Mouse (Mus musculus) olfactory bulb, adult 2 months (tissue): Measurements from ENCODE around the gene Lsm4. TPM values are rescaled to one million over a fixed set of nuclear protein-coding genes. Genes with fewer than 3 reads are reported as not detected.

ENCODE experiments used
- H3K27ac ChIP-seq: fragments of 200-500 bp; 2 replicates; pipeline ENCODE4 v1.5.1; 2012; ENCODE audit warnings: low read depth, low read length; ENCODE audit not compliant: insufficient read depth
- H3K4me1 ChIP-seq: fragments of 200-500 bp; 2 replicates; pipeline ENCODE4 v1.6.1; 2012; ENCODE audit warnings: low read length; ENCODE audit not compliant: control insufficient read depth, insufficient read depth
- H3K4me3 ChIP-seq: fragments of 200-500 bp; 2 replicates; pipeline ENCODE4 v1.5.1; 2012; ENCODE audit warnings: mild to moderate bottlenecking, low read depth, low read length, moderate library complexity; ENCODE audit not compliant: insufficient read depth
- CTCF ChIP-seq: fragments of 200-500 bp; IDR thresholded peaks from 2 replicates; pipeline ENCODE4 v1.5.1; 2012; ENCODE audit warnings: low read depth, mild to moderate bottlenecking, low read length, moderate library complexity; ENCODE audit not compliant: insufficient read depth
- POLR2A ChIP-seq: fragments of 200-500 bp; IDR thresholded peaks from 2 replicates; pipeline ENCODE4 v1.6.1; 2012; ENCODE audit warnings: mild to moderate bottlenecking, low read depth, low read length, moderate library complexity; ENCODE audit not compliant: insufficient read depth
- WGBS: fragments of 180-500 bp; shearing (Covaris S2); methylation state at CpG from one replicate; pipeline ENCODE4 v1.1.7; 2018; 5-methylcytosine and 5-hydroxymethylcytosine counted together
- polyA plus RNA-seq: library from polyadenylated mRNA; stranded (reverse); fragments of >200 nt; gene quantifications from 2 replicates; pipeline ENCODE4 v1.2.4, GENCODE M21; 2012; ENCODE audit warnings: low replicate concordance; ENCODE audit not compliant: missing spikeins, insufficient read depth, insufficient read length

The Lsm4 gene
- not detected in 2 replicates for polyA plus RNA-seq

- Histone ChIP-seq H3K27ac (peak within 1 kb of the TSS; percentile 81), H3K4me3 (peak within 1 kb of the TSS; percentile 58), H3K4me1 (peaks cover 17% of the 10 kb centered on the region)
- TF ChIP-seq CTCF (peak; percentile 82), POLR2A (0 out of 2 replicates have a peak, but pooled peaks have one; percentile 19)
- under 1% methylated on average over 60 of the region's 60 CpGs for WGBS
These were observed at the start of gene Lsm4 for GRCm38 (mm10) chr8:70673079-70673856. Gene Lsm4 (plus strand): TSS chr8:70673248.

GRCm38 (mm10) chr8:70625104-70625503 is 47.9 kb upstream of the Lsm4 start:
- WGBS: 10% methylated on average over 5 of the region's 5 CpGs
- H3K4me3 ChIP-seq: no peak overlapping the region
- peaks cover 14% of the 10 kb centered on the region for H3K4me1 ChIP-seq
- H3K27ac ChIP-seq: no peak overlapping the region
- no peak for TF ChIP-seq CTCF
- no peak for TF ChIP-seq POLR2A

GRCm38 (mm10) chr8:70627041-70627440 is 46.0 kb upstream of the Lsm4 start:
- Histone ChIP-seq H3K4me1 (peaks cover 24% of the 10 kb centered on the region), H3K27ac (no peak overlapping the region), H3K4me3 (no peak overlapping the region)
- no peak for TF ChIP-seq CTCF
- no peak for TF ChIP-seq POLR2A
- WGBS: 75% methylated on average over 5 of the region's 5 CpGs

GRCm38 (mm10) chr8:70628986-70629490 is 44.0 kb upstream of the Lsm4 start:
- TF ChIP-seq CTCF: no peak
- no peak for TF ChIP-seq POLR2A
- WGBS: 54% methylated on average over 7 of the region's 7 CpGs
- H3K27ac ChIP-seq: 0 out of 2 replicates have a peak overlapping the region, but pooled peaks have one; percentile 3
- H3K4me1 ChIP-seq: peaks cover 24% of the 10 kb centered on the region
- 0 out of 2 replicates have a peak overlapping the region, but pooled peaks have one; percentile 67 for H3K4me3 ChIP-seq

DNA sequence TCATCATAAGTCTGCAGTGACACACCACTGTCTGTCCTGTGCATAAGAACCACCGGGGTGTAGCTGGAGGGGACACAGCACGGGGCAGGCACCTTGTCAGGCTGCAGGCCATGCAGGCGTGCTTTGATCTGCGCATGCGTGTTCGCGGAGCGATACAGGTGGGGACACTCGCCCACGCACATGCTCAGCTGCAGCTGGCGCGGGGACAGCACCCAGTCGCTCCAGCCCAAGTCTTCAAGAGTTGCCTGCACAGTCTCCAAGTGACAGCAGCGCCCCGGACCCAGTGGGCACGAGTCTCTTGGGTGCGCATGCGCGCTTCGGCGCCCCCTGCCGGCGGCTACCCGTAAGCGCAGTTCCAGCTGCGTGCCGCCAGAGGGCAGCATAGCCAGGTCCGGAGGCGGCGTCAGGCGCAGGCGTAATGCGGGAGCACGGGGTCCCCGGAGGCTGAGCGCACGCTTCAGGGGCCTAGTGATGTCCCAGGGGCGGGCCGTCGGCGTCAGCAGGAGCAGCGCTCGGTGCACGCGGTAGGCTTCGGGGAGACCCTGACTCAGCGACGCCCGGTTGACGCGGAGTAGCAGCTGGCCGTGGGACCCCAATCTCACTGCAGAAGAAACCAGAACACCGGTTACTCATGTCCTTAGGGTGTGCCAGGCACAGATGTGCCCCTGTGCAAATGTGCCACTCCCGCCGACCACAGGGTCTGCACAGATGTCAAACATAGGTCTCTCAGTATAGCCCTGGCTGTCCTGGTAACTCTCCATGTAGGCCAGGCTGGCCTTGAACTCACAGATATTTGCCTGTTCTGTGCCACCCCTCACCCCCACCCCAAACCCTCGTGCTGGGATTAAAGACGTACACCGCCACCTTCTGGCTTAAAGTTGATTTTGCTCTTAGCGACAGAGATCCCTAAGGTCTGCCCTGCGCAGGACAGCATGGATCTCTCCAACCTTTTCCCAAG is 43.2 kb upstream of the Lsm4 start:
- peaks cover 24% of the 10 kb centered on the region for H3K4me1 ChIP-seq
- H3K27ac ChIP-seq: peak overlapping the region; percentile 95
- 1% methylated on average over 60 of the region's 60 CpGs for WGBS
- TF ChIP-seq CTCF (peak; percentile 100), POLR2A (peak; percentile 33)
- peak overlapping the region; percentile 67 for H3K4me3 ChIP-seq

DNA sequence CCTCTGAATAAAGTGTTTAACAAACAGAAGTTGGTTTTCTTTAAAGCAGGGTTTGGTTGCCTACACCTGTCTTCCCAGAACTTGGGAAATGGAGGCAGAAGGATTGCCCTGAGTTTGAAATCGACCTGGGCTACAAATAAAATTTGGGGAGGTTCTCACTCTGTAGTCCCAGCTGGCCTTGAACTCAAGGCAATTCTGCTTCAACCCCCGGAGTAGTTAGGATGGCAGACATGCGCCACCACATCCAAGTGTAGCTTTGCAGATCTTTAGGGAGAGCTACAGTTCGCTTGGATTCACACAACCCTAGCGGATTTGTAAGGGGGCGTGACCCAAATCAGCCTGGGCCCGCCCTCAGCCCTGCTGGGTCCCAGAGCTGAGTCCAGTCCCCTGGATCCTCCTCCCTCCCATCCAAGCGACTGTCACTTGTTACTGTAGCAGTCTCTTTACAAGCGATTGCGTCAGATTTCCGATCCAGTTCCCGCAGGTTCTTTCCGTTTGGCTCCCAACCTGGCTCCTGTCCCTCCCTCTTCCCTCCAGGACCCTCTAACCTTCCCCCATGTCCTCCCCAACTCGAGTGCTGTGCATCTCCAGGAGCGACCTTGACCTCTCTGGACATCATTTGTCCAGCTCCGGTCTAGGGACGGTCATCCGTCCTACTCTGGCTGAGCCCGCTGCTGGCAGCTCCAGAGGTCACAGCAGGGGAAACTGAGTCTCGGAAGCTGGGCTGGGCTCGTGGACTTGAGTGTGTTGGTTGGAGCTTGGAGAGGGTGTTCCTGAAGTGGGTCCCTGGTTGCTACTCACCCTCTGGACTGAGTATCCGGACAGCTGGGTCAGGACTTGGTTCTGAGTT is 42.3 kb upstream of the Lsm4 start:
- H3K4me1 ChIP-seq: peaks cover 24% of the 10 kb centered on the region
- 20% methylated on average over 22 of the region's 22 CpGs for WGBS
- no peak for TF ChIP-seq POLR2A
- TF ChIP-seq CTCF: no peak
- no peak overlapping the region for H3K27ac ChIP-seq
- no peak overlapping the region for H3K4me3 ChIP-seq

GRCm38 (mm10) chr8:70631436-70631835 is 41.6 kb upstream of the Lsm4 start:
- Histone ChIP-seq H3K4me1 (peaks cover 24% of the 10 kb centered on the region), H3K4me3 (no peak overlapping the region), H3K27ac (no peak overlapping the region)
- TF ChIP-seq CTCF (no peak), POLR2A (no peak)
- 10% methylated on average over 24 of the region's 24 CpGs for WGBS

DNA sequence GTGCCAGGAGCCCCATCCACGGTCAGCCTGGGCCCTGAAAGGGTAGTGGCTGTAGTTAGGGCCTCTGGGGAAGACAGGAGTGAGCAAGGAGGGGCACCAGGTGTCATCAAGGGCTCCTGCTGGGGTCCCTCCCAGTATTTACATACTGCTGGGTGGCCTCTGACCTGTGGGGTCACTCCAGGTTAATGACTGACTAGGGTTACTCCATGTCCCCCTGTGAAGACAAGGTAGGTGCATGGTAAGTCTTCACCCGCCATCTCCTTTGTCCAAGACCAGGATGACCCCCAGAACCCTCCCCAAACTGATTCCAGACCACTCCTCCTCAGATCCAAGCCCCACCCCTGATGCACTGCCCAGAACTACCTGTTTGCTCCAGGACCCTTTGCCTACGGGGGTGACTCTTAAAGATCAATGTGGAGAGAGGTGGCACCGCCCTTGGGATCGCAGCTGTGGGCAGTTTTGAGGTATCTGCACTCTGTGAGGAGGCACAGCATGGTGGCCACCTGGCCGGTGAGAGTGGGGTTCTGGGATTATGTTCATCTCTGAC is 40.6 kb upstream of the Lsm4 start, which contains the start of gene Gdf15:
Gdf15 (minus strand) TSS at position 111 of the 547 bp plus-strand sequence.
- TF ChIP-seq POLR2A: no peak
- no peak for TF ChIP-seq CTCF

More for the DNA sequence above, 40.6 kb upstream of the Lsm4 start, which contains the start of gene Gdf15:
- WGBS: 92% methylated on average over 6 of the region's 6 CpGs
- Histone ChIP-seq H3K4me1 (peaks cover 24% of the 10 kb centered on the region), H3K27ac (no peak within 1 kb of the TSS), H3K4me3 (no peak within 1 kb of the TSS)
